Mouse (Mus musculus): ENCODE measurements around the gene Ddx20. TPM values are rescaled to one million over a fixed set of nuclear protein-coding genes. Genes with fewer than 3 reads are reported as not detected.

The Ddx20 gene
- polyA plus RNA-seq, 1 experiment from 2014 or later = 40.3 TPM

DNA sequence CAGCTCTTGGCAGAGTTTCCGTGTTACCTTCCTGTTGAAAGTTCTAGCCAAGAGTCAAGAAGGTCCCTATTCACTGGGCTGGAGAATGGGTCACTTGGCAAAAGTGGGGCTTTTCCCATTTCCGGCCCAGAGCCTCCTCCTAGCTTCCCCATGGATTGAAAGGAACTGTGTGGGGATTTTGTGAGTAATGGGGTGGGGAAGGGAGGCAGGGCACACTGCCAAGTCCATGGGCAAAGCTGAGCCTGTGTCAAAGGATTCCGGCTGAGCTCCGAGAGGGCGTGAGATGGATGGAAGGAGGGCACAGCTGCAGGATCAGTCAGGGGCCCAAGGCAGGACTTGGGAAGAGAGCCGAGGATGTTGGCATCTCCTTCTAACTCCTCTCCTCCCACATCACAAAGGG is 22.9 kb upstream of the Ddx20 start:
- WGBS = 74% methylated on average over 6 of the region's 6 CpGs
- ATAC-seq (ENCODE audit: low FRiP score, low TSS enrichment) = no peak
- peaks cover 12% of the 10 kb centered on the region for H3K27me3 ChIP-seq (ENCODE audit: control insufficient read depth, insufficient read depth, low read length)
- H3K4me1 ChIP-seq (ENCODE audit: control insufficient read depth, insufficient read depth, low read length) = 0 out of 2 replicates have a peak, but pooled peaks cover 12% of the 10 kb centered on the region
- no peaks in the 10 kb centered on the region for H3K36me3 ChIP-seq (ENCODE audit: control insufficient read depth, insufficient read depth, low read length)
- H3K9me3 ChIP-seq (ENCODE audit: control insufficient read depth, low read length) = no peaks in the 10 kb centered on the region
- no peak overlapping the region for H3K4me3 ChIP-seq (ENCODE audit: low read length)
- no peak overlapping the region for H3K27ac ChIP-seq (ENCODE audit: low read depth, low read length)
- H3K4me2 ChIP-seq (replicated peaks; ENCODE audit: low read depth, low read length) = no peak overlapping the region
- H3K9ac ChIP-seq (ENCODE audit: low read depth, low read length) = no peak overlapping the region

DNA sequence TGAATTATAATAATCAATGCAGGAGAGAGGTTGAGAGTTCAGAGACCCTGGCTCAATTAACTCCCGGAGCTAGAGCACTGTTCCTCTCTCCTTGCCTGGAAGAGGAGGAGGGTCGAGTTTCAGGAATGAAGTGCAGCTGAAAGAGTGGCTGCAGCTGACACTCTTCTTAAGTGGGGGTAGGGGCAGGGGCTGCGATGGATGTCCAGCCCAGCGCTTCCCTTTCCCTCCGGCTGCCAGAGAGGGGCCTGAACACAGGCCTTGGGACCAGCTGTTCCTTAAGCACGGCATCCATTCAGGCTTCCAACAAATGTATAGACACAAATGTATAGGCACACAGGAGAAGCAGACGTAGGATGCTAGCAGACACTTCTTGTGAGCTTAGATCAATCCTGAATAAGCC is 20.2 kb upstream of the Ddx20 start:
- Histone ChIP-seq H3K4me2 (replicated peaks; ENCODE audit: low read depth, low read length) (no peak overlapping the region), H3K27ac (ENCODE audit: low read depth, low read length) (no peak overlapping the region), H3K4me3 (ENCODE audit: low read length) (no peak overlapping the region), H3K27me3 (ENCODE audit: control insufficient read depth, insufficient read depth, low read length) (peaks cover 14% of the 10 kb centered on the region), H3K9ac (ENCODE audit: low read depth, low read length) (no peak overlapping the region), H3K9me3 (ENCODE audit: control insufficient read depth, low read length) (no peaks in the 10 kb centered on the region), H3K36me3 (ENCODE audit: control insufficient read depth, insufficient read depth, low read length) (no peaks in the 10 kb centered on the region), H3K4me1 (ENCODE audit: control insufficient read depth, insufficient read depth, low read length) (0 out of 2 replicates have a peak, but pooled peaks cover 10% of the 10 kb centered on the region)
- WGBS = 20% methylated on average over 7 of the region's 7 CpGs
- ATAC-seq (ENCODE audit: low FRiP score, low TSS enrichment) = no peak

DNA sequence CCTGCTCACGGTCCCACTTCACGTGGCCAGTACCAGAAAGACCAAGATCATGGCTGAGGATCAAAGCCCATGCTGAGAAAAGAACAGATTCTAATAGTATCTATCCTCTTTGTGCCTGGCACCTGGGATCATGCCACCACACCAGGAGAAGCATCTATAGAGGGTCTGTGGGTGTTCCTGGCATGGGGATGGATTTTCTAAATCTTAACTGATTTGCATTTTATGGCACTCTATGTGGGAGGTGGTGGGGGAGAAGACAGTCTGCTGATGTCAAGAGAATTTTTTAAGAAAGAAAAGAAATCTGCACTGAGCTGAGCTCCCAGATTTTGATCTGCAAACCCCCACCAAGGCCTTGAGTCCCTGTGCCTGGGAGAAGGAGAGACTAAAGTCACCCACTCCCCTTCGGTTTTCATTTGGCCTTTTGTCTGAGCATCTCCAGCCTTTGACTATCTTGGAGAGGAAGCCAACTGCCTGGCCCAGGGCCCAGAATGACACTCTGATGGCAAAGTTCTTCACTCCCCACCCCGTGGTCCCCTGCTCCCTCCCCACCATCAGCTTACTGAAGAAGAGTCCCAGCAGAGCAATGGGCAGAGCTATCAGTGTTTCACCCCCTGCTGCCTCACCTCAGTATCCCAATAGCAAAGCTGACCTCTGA is 19.1 kb upstream of the Ddx20 start:
- 0 out of 2 replicates have a peak, but pooled peaks cover 10% of the 10 kb centered on the region for H3K4me1 ChIP-seq (ENCODE audit: control insufficient read depth, insufficient read depth, low read length)
- no peak overlapping the region for H3K4me2 ChIP-seq (replicated peaks; ENCODE audit: low read depth, low read length)
- no peak overlapping the region for H3K9ac ChIP-seq (ENCODE audit: low read depth, low read length)
- H3K36me3 ChIP-seq (ENCODE audit: control insufficient read depth, insufficient read depth, low read length) = no peaks in the 10 kb centered on the region
- no peak for ATAC-seq (ENCODE audit: low FRiP score, low TSS enrichment)
- H3K4me3 ChIP-seq (ENCODE audit: low read length) = no peak overlapping the region
- H3K9me3 ChIP-seq (ENCODE audit: control insufficient read depth, low read length) = no peaks in the 10 kb centered on the region
- H3K27me3 ChIP-seq (ENCODE audit: control insufficient read depth, insufficient read depth, low read length) = peaks cover 14% of the 10 kb centered on the region
- no peak overlapping the region for H3K27ac ChIP-seq (ENCODE audit: low read depth, low read length)
- WGBS = 43% methylated on average over 4 of the region's 4 CpGs

DNA sequence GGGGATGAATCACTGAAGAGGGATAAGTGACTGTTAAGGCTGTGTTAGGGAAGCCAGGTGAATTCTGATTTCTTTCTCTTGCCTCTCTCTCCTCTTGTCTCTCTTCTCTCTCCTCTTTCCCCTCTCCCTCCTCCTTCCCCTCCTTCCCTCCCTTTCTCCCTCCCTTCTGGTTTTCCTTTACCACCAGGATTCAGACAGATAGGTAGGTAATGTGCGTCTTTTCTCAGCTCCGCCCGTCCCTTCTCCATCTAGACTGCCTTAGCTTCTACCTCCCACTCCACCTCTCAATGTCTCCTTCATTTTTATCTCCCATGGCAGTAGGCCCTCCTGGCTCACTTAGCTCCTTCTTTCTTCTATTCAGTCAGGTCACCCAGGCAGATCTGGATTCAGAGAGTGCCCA is 18.2 kb upstream of the Ddx20 start:
- 32% methylated on average over 3 of the region's 3 CpGs for WGBS
- H3K4me3 ChIP-seq (ENCODE audit: low read length) = peak overlapping the region; percentile 41
- no peak for ATAC-seq (ENCODE audit: low FRiP score, low TSS enrichment)
- H3K36me3 ChIP-seq (ENCODE audit: control insufficient read depth, insufficient read depth, low read length) = no peaks in the 10 kb centered on the region
- no peak overlapping the region for H3K27ac ChIP-seq (ENCODE audit: low read depth, low read length)
- H3K4me2 ChIP-seq (replicated peaks; ENCODE audit: low read depth, low read length) = peak overlapping the region; percentile 78
- peak overlapping the region; percentile 44 for H3K9ac ChIP-seq (ENCODE audit: low read depth, low read length)
- H3K9me3 ChIP-seq (ENCODE audit: control insufficient read depth, low read length) = no peaks in the 10 kb centered on the region
- peaks cover 14% of the 10 kb centered on the region for H3K27me3 ChIP-seq (ENCODE audit: control insufficient read depth, insufficient read depth, low read length)
- 0 out of 2 replicates have a peak, but pooled peaks cover 10% of the 10 kb centered on the region for H3K4me1 ChIP-seq (ENCODE audit: control insufficient read depth, insufficient read depth, low read length)

DNA sequence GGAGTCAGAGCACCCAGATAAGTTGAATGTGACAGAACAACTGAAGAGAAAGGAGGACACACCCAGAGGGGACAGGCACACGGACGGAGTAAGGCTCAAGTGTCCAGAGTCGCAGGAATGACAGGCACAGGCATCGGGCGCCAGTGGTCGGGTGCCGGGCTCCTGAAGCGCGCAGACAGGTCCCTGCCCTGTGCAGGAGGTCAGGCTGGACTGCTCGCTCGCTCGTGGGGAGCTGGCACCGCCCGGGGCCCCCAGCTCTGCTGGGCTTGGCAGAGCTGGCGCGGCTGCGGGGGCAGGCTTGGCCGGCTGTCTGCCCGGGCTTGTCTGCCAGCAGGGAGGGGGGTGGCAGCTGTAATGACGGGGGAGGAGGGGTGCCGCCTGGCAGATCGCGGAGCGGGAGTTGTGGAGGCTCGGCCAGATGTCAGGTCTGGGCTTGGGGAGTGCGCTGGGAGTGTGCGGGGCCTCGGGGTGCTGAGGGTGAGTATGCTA is 17.7 kb upstream of the Ddx20 start:
- 0 out of 2 replicates have a peak, but pooled peaks cover 10% of the 10 kb centered on the region for H3K4me1 ChIP-seq (ENCODE audit: control insufficient read depth, insufficient read depth, low read length)
- H3K9me3 ChIP-seq (ENCODE audit: control insufficient read depth, low read length) = no peaks in the 10 kb centered on the region
- H3K27me3 ChIP-seq (ENCODE audit: control insufficient read depth, insufficient read depth, low read length) = peaks cover 14% of the 10 kb centered on the region
- H3K4me3 ChIP-seq (ENCODE audit: low read length) = peak overlapping the region; percentile 41
- H3K4me2 ChIP-seq (replicated peaks; ENCODE audit: low read depth, low read length) = peak overlapping the region; percentile 78
- under 1% methylated on average over 28 of the region's 28 CpGs for WGBS
- H3K36me3 ChIP-seq (ENCODE audit: control insufficient read depth, insufficient read depth, low read length) = no peaks in the 10 kb centered on the region
- H3K27ac ChIP-seq (ENCODE audit: low read depth, low read length) = no peak overlapping the region
- ATAC-seq (ENCODE audit: low FRiP score, low TSS enrichment) = peak; percentile 37
- peak overlapping the region; percentile 44 for H3K9ac ChIP-seq (ENCODE audit: low read depth, low read length)

DNA sequence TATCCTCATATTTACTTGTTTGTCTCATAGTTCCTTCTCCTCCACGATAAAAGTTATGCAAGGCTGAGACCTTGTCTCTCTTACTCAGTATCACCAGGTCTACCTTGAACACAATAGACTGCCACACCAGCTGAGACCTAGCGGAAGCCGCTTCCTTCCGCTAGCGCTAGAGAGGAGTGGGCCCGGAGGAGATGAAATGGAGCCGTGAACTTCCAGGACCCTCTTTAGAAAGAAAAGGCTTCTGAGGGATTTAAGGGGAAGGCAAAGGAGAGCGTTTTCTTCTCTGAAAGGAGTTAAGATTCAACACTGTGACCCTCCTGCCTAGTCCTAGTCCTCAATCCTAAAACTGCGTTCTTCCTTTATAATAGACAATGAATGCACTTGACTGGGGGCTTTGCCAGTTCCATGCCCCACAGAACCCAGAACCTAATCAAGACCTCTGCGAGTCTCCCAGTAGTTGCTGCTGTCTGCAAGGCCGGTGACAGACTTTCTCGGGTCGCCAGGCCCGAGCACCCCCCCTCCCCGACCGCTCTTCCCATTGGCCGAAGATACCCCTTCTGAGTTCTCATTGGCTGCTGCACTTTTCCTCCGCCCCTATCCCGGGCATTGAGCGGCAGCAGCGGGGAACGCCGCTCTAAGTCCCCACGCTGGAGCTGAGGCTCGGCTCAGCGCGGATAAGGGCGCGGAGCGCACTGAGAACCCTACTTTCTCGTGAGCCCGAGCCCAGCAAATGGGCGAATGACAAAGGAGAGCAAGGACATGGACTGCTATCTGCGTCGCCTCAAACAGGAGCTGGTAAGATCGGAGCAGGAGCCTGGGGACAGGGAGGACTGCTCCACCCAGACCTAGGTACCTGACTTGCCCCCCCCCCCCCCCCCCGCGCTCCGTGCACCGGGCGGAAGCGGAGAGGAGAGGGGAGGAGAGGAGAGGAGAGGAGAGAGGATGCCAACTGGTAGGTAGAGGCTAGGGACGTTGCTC is 16.9 kb upstream of the Ddx20 start, which contains the start of gene Inka2:
Gene Inka2, plus strand, starts transcription at position 569 of the 978 bp plus-strand sequence.
- Histone ChIP-seq H3K9ac (ENCODE audit: low read depth, low read length) (peak within 1 kb of the TSS; percentile 44), H3K36me3 (ENCODE audit: control insufficient read depth, insufficient read depth, low read length) (no peaks in the 10 kb centered on the region), H3K27ac (ENCODE audit: low read depth, low read length) (peak within 1 kb of the TSS; percentile 65; the same call in 1 of the 2 replicates), H3K4me2 (replicated peaks; ENCODE audit: low read depth, low read length) (peak within 1 kb of the TSS; percentile 78), H3K27me3 (ENCODE audit: control insufficient read depth, insufficient read depth, low read length) (peaks cover 14% of the 10 kb centered on the region), H3K9me3 (ENCODE audit: control insufficient read depth, low read length) (no peaks in the 10 kb centered on the region), H3K4me3 (ENCODE audit: low read length) (peak within 1 kb of the TSS; percentile 41), H3K4me1 (ENCODE audit: control insufficient read depth, insufficient read depth, low read length) (0 out of 2 replicates have a peak, but pooled peaks cover 10% of the 10 kb centered on the region)
- ATAC-seq (ENCODE audit: low FRiP score, low TSS enrichment) = peak; percentile 95
- WGBS = 3% methylated on average over 41 of the region's 43 CpGs

DNA sequence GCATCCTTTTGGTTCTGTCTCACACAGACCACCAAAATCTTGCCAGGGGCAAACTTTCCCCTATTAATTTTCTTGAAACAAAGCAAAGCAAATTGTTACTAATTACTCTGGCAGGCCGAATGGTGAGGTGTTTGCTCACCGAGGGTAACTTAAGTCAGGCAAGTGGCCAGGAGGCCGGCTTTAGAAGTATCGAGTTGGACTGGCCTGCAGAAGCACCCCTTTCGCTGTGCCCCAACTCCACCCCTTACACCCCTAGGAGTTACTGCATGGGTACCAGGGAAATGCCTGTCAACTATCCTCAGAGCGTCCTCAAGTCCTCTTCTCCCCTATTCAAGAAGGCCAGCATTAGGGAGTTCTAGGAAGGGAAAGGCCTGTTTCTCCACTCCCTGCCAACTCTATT is 16.2 kb upstream of the Ddx20 start:
- H3K27me3 ChIP-seq (ENCODE audit: control insufficient read depth, insufficient read depth, low read length) = peaks cover 14% of the 10 kb centered on the region
- H3K36me3 ChIP-seq (ENCODE audit: control insufficient read depth, insufficient read depth, low read length) = no peaks in the 10 kb centered on the region
- 50% methylated on average over 6 of the region's 6 CpGs for WGBS
- H3K4me2 ChIP-seq (replicated peaks; ENCODE audit: low read depth, low read length) = no peak overlapping the region
- H3K9me3 ChIP-seq (ENCODE audit: control insufficient read depth, low read length) = no peaks in the 10 kb centered on the region
- H3K27ac ChIP-seq (ENCODE audit: low read depth, low read length) = no peak overlapping the region
- ATAC-seq (ENCODE audit: low FRiP score, low TSS enrichment) = no peak
- no peak overlapping the region for H3K9ac ChIP-seq (ENCODE audit: low read depth, low read length)
- no peak overlapping the region; the same call in 1 of the 2 replicates for H3K4me3 ChIP-seq (ENCODE audit: low read length)
- H3K4me1 ChIP-seq (ENCODE audit: control insufficient read depth, insufficient read depth, low read length) = 0 out of 2 replicates have a peak, but pooled peaks cover 10% of the 10 kb centered on the region

DNA sequence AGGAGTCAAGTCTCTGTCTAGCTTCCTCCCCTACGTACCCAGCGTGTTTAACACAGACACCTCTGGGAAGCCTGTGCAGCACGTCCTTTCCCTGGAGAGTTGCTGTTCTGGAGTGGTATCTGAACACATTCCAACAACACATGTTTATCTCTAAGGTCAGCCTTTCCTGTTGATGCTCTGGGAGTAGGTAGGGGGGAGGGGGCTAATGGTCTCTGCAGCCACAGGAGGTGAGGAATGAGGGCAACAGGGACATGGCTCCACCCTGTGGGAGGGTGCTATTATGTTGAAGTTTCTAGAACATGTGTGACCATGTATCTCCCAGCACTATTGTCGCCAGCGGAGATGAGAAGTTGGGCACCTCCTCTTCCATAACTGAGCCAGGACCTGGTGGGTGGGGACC is 14.0 kb upstream of the Ddx20 start:
- WGBS = 62% methylated on average over 5 of the region's 5 CpGs
- H3K4me3 ChIP-seq (ENCODE audit: low read length) = no peak overlapping the region
- no peaks in the 10 kb centered on the region for H3K36me3 ChIP-seq (ENCODE audit: control insufficient read depth, insufficient read depth, low read length)
- no peak overlapping the region for H3K9ac ChIP-seq (ENCODE audit: low read depth, low read length)
- no peaks in the 10 kb centered on the region for H3K9me3 ChIP-seq (ENCODE audit: control insufficient read depth, low read length)
- no peak for ATAC-seq (ENCODE audit: low FRiP score, low TSS enrichment)
- peaks cover 12% of the 10 kb centered on the region; the same call in 1 of the 2 replicates for H3K27me3 ChIP-seq (ENCODE audit: control insufficient read depth, insufficient read depth, low read length)
- H3K4me1 ChIP-seq (ENCODE audit: control insufficient read depth, insufficient read depth, low read length) = peaks cover 4% of the 10 kb centered on the region; the same call in 1 of the 2 replicates
- H3K4me2 ChIP-seq (replicated peaks; ENCODE audit: low read depth, low read length) = no peak overlapping the region
- H3K27ac ChIP-seq (ENCODE audit: low read depth, low read length) = no peak overlapping the region

Measured in kidney, embryonic 14.5 days (tissue).